8 mouse cellular contexts compared by ENCODE assay signal in genomic region chr2:6872131-6872893, GRCm38 (mm10).
A peak's percentile ranks its signal among the peaks of the same experiment; 100 is the strongest.
DNase-seq lines count a peak whose midpoint lies in the region; ATAC-seq and TF ChIP-seq lines count a peak whose summit lies in the region.

No protein-coding gene starts in this region.

- TF ChIP-seq CTCF in small intestine, adult 2 months (IDR thresholded peaks at IDR 0.05; ENCODE audit: extremely low read depth, insufficient read length, insufficient replicate concordance, low read depth, low read length), result no peak

- DNase-seq in R1 (ENCODE audit: low read depth, low spot score), result peak; percentile 62
- peak; percentile 80 for DNase-seq in cerebellum, adult 9-10 months
- DNase-seq in gastrocnemius, adult 18-20 months (ENCODE audit: low spot score), result peak; percentile 80
- peak; percentile 75 for DNase-seq in limb, embryonic 11.5 days (ENCODE audit: low spot score)

- no peaks in the 10 kb centered on the region for H3K27me3 ChIP-seq in hindbrain, embryonic 16.5 days (replicated peaks; ENCODE audit: control insufficient read depth, insufficient read depth, low read length)
- H3K27me3 ChIP-seq in limb, embryonic 11.5 days (ENCODE audit: control insufficient read depth, insufficient read depth, low read length), result 0 out of 2 replicates have a peak, but pooled peaks cover 5% of the 10 kb centered on the region
- no peaks in the 10 kb centered on the region for H3K27me3 ChIP-seq in midbrain, embryonic 12.5 days
- peaks cover 17% of the 10 kb centered on the region for H3K27me3 ChIP-seq in small intestine, adult 2 months (ENCODE audit: control insufficient read depth, insufficient read depth, low read length)

- peak overlapping the region; percentile 97 for H3K27ac ChIP-seq in hindbrain, embryonic 16.5 days (ENCODE audit: low read depth, low read length)
- no peak overlapping the region for H3K27ac ChIP-seq in limb, embryonic 11.5 days (replicated peaks; ENCODE audit: low read depth, low read length)
- H3K27ac ChIP-seq in midbrain, embryonic 12.5 days (replicated peaks), result peak overlapping the region; percentile 94
- no peak overlapping the region for H3K27ac ChIP-seq in small intestine, adult 2 months (ENCODE audit: insufficient read depth, low read depth, low read length)

- no peaks in the 10 kb centered on the region for H3K36me3 ChIP-seq in hindbrain, embryonic 16.5 days (ENCODE audit: control insufficient read depth, insufficient read depth, low read length)
- no peaks in the 10 kb centered on the region for H3K36me3 ChIP-seq in limb, embryonic 11.5 days (ENCODE audit: control insufficient read depth, insufficient read depth, low read length)
- H3K36me3 ChIP-seq in midbrain, embryonic 12.5 days, result no peaks in the 10 kb centered on the region
- no peaks in the 10 kb centered on the region for H3K36me3 ChIP-seq in small intestine, adult 2 months (ENCODE audit: control insufficient read depth, insufficient read depth, low read length)

- H3K4me3 ChIP-seq in hindbrain, embryonic 16.5 days (ENCODE audit: low read length), result peak overlapping the region; percentile 94
- H3K4me3 ChIP-seq in limb, embryonic 11.5 days (ENCODE audit: low read depth, low read length), result peak overlapping the region; percentile 63
- peak overlapping the region; percentile 79 for H3K4me3 ChIP-seq in midbrain, embryonic 12.5 days
- peak overlapping the region; percentile 94 for H3K4me3 ChIP-seq in small intestine, adult 2 months (ENCODE audit: low read depth, low read length)

- peak; percentile 86 for ATAC-seq in hindbrain, embryonic 16.5 days
- peak; percentile 81 for ATAC-seq in limb, embryonic 11.5 days (ENCODE audit: insufficient number of reproducible peaks, low FRiP score, low TSS enrichment, low read depth)
- ATAC-seq in midbrain, embryonic 12.5 days (ENCODE audit: low FRiP score, low read depth), result peak; percentile 90
- no peak for ATAC-seq in erythroid progenitor cell, adult 5-6 weeks (replicated peaks; ENCODE audit: low FRiP score, poor library complexity, severe bottlenecking)

- no peak for TF ChIP-seq POLR2A in small intestine, adult 2 months (IDR thresholded peaks at IDR 0.05; ENCODE audit: low read depth, low read length)

- H3K4me1 ChIP-seq in hindbrain, embryonic 16.5 days (ENCODE audit: control insufficient read depth, insufficient read depth, low read depth, low read length), result peaks cover 34% of the 10 kb centered on the region
- H3K4me1 ChIP-seq in limb, embryonic 11.5 days (ENCODE audit: control insufficient read depth, insufficient read depth, low read length), result peaks cover 5% of the 10 kb centered on the region
- H3K4me1 ChIP-seq in midbrain, embryonic 12.5 days, result peaks cover 62% of the 10 kb centered on the region
- H3K4me1 ChIP-seq in small intestine, adult 2 months (ENCODE audit: control insufficient read depth, insufficient read depth, insufficient read length, low read length), result 0 out of 2 replicates have a peak, but pooled peaks cover 2% of the 10 kb centered on the region

- peak overlapping the region; percentile 85 for H3K4me2 ChIP-seq in hindbrain, embryonic 16.5 days (ENCODE audit: low read length)
- peak overlapping the region; percentile 94 for H3K4me2 ChIP-seq in limb, embryonic 11.5 days (ENCODE audit: low read depth, severe bottlenecking)
- peak overlapping the region; percentile 86 for H3K4me2 ChIP-seq in midbrain, embryonic 12.5 days (replicated peaks)

- H3K9me3 ChIP-seq in hindbrain, embryonic 16.5 days (ENCODE audit: control insufficient read depth, low read length), result no peaks in the 10 kb centered on the region
- no peaks in the 10 kb centered on the region for H3K9me3 ChIP-seq in limb, embryonic 11.5 days (ENCODE audit: control insufficient read depth, low read length)
- H3K9me3 ChIP-seq in midbrain, embryonic 12.5 days, result no peaks in the 10 kb centered on the region

- H3K9ac ChIP-seq in hindbrain, embryonic 16.5 days (ENCODE audit: low read depth, low read length), result peak overlapping the region; percentile 99
- peak overlapping the region; percentile 76 for H3K9ac ChIP-seq in limb, embryonic 11.5 days (ENCODE audit: low read length)
- peak overlapping the region; percentile 98 for H3K9ac ChIP-seq in midbrain, embryonic 12.5 days (replicated peaks)

- under 1% methylated on average over 76 of the region's 124 CpGs for WGBS in hindbrain, embryonic 16.5 days
- 0% methylated on average over 41 of the region's 124 CpGs for WGBS in limb, embryonic 11.5 days
- WGBS in midbrain, embryonic 12.5 days, result under 1% methylated on average over 49 of the region's 124 CpGs
- under 1% methylated on average over 113 of the region's 124 CpGs for WGBS in small intestine, adult 2 months

Comparison
In these comparisons a context has a peak if more than half of its experiments do, and no peak if none do; other contexts are left out.
1. H3K27ac ChIP-seq: peak in hindbrain, embryonic 16.5 days (single experiment) and midbrain, embryonic 12.5 days (single experiment); none in limb, embryonic 11.5 days (single experiment) and small intestine, adult 2 months (single experiment).
2. Peak in every context shown above with its lines, with median percentiles within 50 percentile points of each other: DNase-seq, H3K4me2 ChIP-seq, H3K4me3 ChIP-seq and H3K9ac ChIP-seq.